Mouse (Mus musculus): ENCODE measurements around the gene Lpcat2b.

DNA sequence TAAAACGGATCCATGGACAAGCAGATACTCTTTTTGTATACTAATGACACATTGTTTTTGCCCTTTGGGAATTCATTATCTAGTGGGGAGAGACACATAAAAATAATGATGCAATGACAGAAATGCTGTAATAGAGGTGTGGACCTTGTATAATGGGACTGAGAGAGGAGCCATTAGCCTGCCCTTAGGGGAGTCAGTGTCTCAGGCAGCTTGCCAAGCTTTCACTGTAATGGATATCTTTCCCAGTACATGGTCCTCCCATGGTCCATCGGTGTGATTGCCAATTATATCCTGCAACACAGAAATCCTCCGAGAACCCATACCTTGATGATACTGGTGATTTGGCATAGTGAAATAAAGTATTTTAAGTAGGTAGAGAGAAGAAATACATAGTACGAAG lies 12.9 kb downstream of the Lpcat2b start:
- no peak for TF ChIP-seq CTCF (IDR thresholded peaks at IDR 0.05; ENCODE audit: low read depth)
- no peak for TF ChIP-seq EP300 (optimal IDR thresholded peaks at IDR 0.05)

Measured in stomach, postnatal 0 days (tissue).